Mouse (Mus musculus): ENCODE measurements around the gene Fhit.

GRCm38 (mm10) chr14:11159641-11160040 lies 2.2 kb downstream of the Fhit start:
- TF ChIP-seq CTCF (IDR thresholded peaks at IDR 0.05; ENCODE audit: extremely low read depth, insufficient read length, insufficient replicate concordance, low read depth, low read length) (no peak), POLR2A (IDR thresholded peaks at IDR 0.05; ENCODE audit: low read depth, low read length) (no peak)

All from small intestine, adult 2 months (tissue).